Mouse (Mus musculus) adrenal gland, postnatal 4 days (tissue): ENCODE data around the gene Dapk1. TPM values are rescaled to one million over a fixed set of nuclear protein-coding genes. Genes with fewer than 3 reads are reported as not detected.

Source experiments
- DNase-seq, 2 experiments: peaks; one replicate each; pipeline ENCODE4 v3.0.0; 2021 to 2022; ENCODE audit warnings: low spot score in 2 of 2, mixed read lengths in 2 of 2
- total RNA-seq, 2 experiments: library from RNA; stranded (reverse); gene quantifications; 2 replicates each; pipeline ENCODE4 v1.2.3; 2021

The Dapk1 gene
- total RNA-seq, 2 experiments from 2014 or later: 33.3 to 41.7 TPM

GRCm38 (mm10) chr13:60687891-60688290 lies 86.1 kb downstream of the Dapk1 start:
- no peak for DNase-seq

- no peak for DNase-seq
Observed at GRCm38 (mm10) chr13:60690921-60691320, 89.2 kb downstream of the Dapk1 start.

GRCm38 (mm10) chr13:60691940-60692339 lies 90.2 kb downstream of the Dapk1 start:
- no peak for DNase-seq

- no peak for DNase-seq
Observed at GRCm38 (mm10) chr13:60695186-60695980, 93.6 kb downstream of the Dapk1 start.

GRCm38 (mm10) chr13:60696323-60696722 lies 94.6 kb downstream of the Dapk1 start:
- no peak for DNase-seq

GRCm38 (mm10) chr13:60696741-60697140 lies 95.0 kb downstream of the Dapk1 start:
- no peak for DNase-seq

GRCm38 (mm10) chr13:60698021-60698420 lies 96.3 kb downstream of the Dapk1 start:
- no peak for DNase-seq

GRCm38 (mm10) chr13:60701671-60702171 lies 100.0 kb downstream of the Dapk1 start:
- DNase-seq: no peak

- no peak for DNase-seq
Observed at GRCm38 (mm10) chr13:60707541-60708468, 106.1 kb downstream of the Dapk1 start.

- no peak for DNase-seq
Observed at GRCm38 (mm10) chr13:60709136-60709535, 107.4 kb downstream of the Dapk1 start.

GRCm38 (mm10) chr13:60710963-60711362 lies 109.2 kb downstream of the Dapk1 start:
- DNase-seq: no peak

GRCm38 (mm10) chr13:60713537-60713936 lies 111.8 kb downstream of the Dapk1 start:
- no peak for DNase-seq

GRCm38 (mm10) chr13:60716107-60716506 lies 114.4 kb downstream of the Dapk1 start:
- DNase-seq: no peak

- no peak for DNase-seq
Observed at GRCm38 (mm10) chr13:60717421-60717820, 115.7 kb downstream of the Dapk1 start.

GRCm38 (mm10) chr13:60719581-60719980 lies 117.8 kb downstream of the Dapk1 start:
- DNase-seq: no peak

GRCm38 (mm10) chr13:60722763-60723162 lies 121.0 kb downstream of the Dapk1 start:
- no peak for DNase-seq

GRCm38 (mm10) chr13:60728276-60729054 lies 126.7 kb downstream of the Dapk1 start:
- no peak for DNase-seq

GRCm38 (mm10) chr13:60729055-60729402 lies 127.3 kb downstream of the Dapk1 start:
- DNase-seq: no peak

GRCm38 (mm10) chr13:60730587-60730986 lies 128.8 kb downstream of the Dapk1 start:
- DNase-seq: no peak

- no peak for DNase-seq
Observed at GRCm38 (mm10) chr13:60731001-60731400, 129.3 kb downstream of the Dapk1 start.

- no peak for DNase-seq
Observed at GRCm38 (mm10) chr13:60735306-60735705, 133.6 kb downstream of the Dapk1 start.
